Mouse (Mus musculus) kidney, embryonic 14.5 days (tissue): Measurements from ENCODE around the gene Schip1. TPM values are rescaled to one million over a fixed set of nuclear protein-coding genes. Genes with fewer than 3 reads are reported as not detected.
A peak's percentile ranks its signal among the peaks of the same experiment; 100 is the strongest.

Source experiments
- ATAC-seq: fragments of 200-750 bp; cut with Nextera tagmentation; 2 replicates; pipeline ENCODE4 v1.8.0; 2017; ENCODE audit warnings: moderate number of reproducible peaks, mild to moderate bottlenecking, moderate TSS enrichment, moderate library complexity; ENCODE audit not compliant: low FRiP score, low TSS enrichment
- H3K27ac ChIP-seq: fragments of 300-500 bp; sonication (generic); 2 replicates; pipeline ENCODE4 v1.5.1; 2014; ENCODE audit warnings: low read depth, mild to moderate bottlenecking, low read length, moderate library complexity, mixed read lengths
- H3K27me3 ChIP-seq: fragments of 300-500 bp; sonication (generic); 2 replicates; pipeline ENCODE4 v1.6.1; 2014; ENCODE audit warnings: mild to moderate bottlenecking, low read length; ENCODE audit not compliant: control insufficient read depth, insufficient read depth
- H3K36me3 ChIP-seq: fragments of 300-500 bp; sonication (generic); 2 replicates; pipeline ENCODE4 v1.6.1; 2014; ENCODE audit warnings: low read length, mixed read lengths; ENCODE audit not compliant: control insufficient read depth, insufficient read depth
- H3K4me1 ChIP-seq: fragments of 300-500 bp; sonication (generic); 2 replicates; pipeline ENCODE4 v1.6.1; 2014; ENCODE audit warnings: low read length, mixed read lengths; ENCODE audit not compliant: control insufficient read depth, insufficient read depth
- H3K4me2 ChIP-seq: fragments of 300-500 bp; sonication (generic); replicated peaks from 2 replicates; pipeline ENCODE4 v1.6.1; 2014; ENCODE audit warnings: low read depth, mild to moderate bottlenecking, low read length
- H3K4me3 ChIP-seq: fragments of 300-500 bp; sonication (generic); 2 replicates; pipeline ENCODE4 v1.5.1; 2014; ENCODE audit warnings: mild to moderate bottlenecking, low read length
- H3K9ac ChIP-seq: fragments of 300-500 bp; sonication (generic); 2 replicates; pipeline ENCODE4 v1.6.1; 2014; ENCODE audit warnings: low read depth, mild to moderate bottlenecking, low read length, moderate library complexity
- H3K9me3 ChIP-seq: fragments of 300-500 bp; sonication (generic); 2 replicates; pipeline ENCODE4 v1.6.1; 2016; ENCODE audit warnings: low read length; ENCODE audit not compliant: control insufficient read depth
- whole genome bisulfite sequencing: fragments of 180-500 bp; shearing (Covaris S2); extraction: QIAGEN DNeasy Blood & Tissue Kit; methylation state at CpG from one replicate; pipeline ENCODE4 v1.1.7; 2014; 5-methylcytosine and 5-hydroxymethylcytosine counted together
- polyA plus RNA-seq: library from polyadenylated mRNA; unstranded; fragments of >200 nt; fragmentation: Nextera tagmentation; extraction: Ambion mirVana; gene quantifications from 2 replicates; pipeline ENCODE4 v1.2.1, GENCODE M21; 2014

The Schip1 gene
- polyA plus RNA-seq, 1 experiment from 2014 or later, result 50.1 TPM

DNA sequence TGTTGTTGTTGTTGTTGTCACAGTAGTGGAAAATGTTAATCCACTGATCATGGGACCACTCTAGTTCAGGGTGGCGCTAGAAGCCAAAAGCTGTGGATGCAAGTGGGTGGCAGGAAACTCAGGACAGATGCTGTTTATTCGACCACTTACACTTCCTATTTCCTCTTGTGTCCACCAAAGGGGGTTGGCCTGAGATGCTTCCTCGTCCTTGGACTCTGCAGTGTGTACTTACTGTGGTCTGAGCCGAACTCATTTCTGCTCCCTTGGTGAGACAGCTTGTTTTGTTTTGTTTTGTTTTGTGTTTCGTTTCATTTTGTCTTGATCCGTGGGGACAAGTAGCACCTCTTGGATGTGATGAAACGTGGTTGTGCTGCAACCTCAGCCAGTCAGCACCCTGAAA, 578.3 kb downstream of the Schip1 start:
- Histone ChIP-seq H3K4me1 (0 out of 2 replicates have a peak, but pooled peaks cover 5% of the 10 kb centered on the region), H3K4me2 (no peak overlapping the region), H3K27me3 (no peaks in the 10 kb centered on the region), H3K4me3 (no peak overlapping the region), H3K9ac (no peak overlapping the region), H3K27ac (no peak overlapping the region), H3K9me3 (0 out of 2 replicates have a peak, but pooled peaks cover 4% of the 10 kb centered on the region), H3K36me3 (no peaks in the 10 kb centered on the region)
- 84% methylated on average over 7 of the region's 7 CpGs for WGBS
- no peak for ATAC-seq

DNA sequence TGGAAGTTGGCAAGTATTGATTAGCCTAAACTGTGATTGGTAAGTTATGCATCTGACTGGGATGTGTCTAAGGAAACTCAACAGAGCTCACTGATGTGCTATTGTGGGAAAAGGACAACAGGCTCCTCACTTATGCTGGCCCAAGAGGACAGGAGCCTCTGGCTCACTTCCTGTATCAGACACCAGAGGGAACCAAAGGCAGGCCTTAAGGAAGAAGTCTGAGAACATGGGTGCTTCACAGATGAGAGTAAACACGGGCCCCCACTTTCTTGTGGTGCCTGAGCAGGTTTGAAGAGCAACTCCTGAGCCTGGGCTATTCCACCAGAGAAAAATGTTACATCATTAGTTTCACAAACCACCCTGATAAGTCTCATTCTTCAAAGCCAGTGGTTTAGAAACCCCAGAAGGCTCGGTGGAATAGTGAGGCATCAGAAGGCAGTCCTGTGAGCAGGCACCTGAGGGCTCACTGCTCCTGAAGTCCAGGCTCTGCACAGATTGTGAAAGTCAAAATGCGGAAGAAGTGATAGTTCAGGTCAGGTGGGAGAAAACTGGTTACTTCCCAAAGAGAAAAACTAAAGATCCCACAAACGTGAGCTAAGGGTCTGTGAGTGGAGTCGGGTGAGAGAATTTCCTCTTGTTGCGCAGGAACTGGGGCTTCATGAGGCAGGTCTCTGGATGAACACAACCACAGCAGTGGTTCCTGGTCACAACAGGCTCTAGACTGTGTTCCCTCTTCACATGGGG, 582.0 kb downstream of the Schip1 start:
- Histone ChIP-seq H3K36me3 (no peaks in the 10 kb centered on the region), H3K9ac (no peak overlapping the region), H3K27me3 (no peaks in the 10 kb centered on the region), H3K9me3 (0 out of 2 replicates have a peak, but pooled peaks cover 4% of the 10 kb centered on the region), H3K4me2 (no peak overlapping the region), H3K27ac (no peak overlapping the region), H3K4me3 (no peak overlapping the region), H3K4me1 (0 out of 2 replicates have a peak, but pooled peaks cover 5% of the 10 kb centered on the region)
- ATAC-seq, result no peak
- WGBS, result 81% methylated on average over 6 of the region's 6 CpGs

DNA sequence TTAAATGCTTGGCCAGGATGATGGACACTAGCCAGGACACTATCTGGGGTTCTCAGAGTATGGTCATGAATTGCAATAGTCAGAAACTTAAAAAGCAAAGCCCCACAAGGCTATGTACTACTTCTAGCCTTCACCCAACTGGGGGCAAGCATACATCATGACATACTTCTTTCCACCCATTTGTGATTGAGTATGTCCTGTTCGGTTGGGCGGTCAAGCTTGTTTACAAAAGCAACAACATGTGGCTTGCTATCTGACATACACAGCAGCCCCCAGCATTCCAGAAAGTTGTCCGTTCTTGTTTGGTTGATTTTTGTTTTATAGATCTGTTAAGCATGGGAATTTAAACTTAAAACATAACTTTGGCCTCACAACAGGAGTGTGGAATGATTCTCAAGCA, 582.7 kb downstream of the Schip1 start:
- 42% methylated on average over 3 of the region's 3 CpGs for WGBS
- H3K36me3 ChIP-seq, result no peaks in the 10 kb centered on the region
- ATAC-seq, result peak; percentile 63; the same call in 1 of the 2 replicates
- no peak overlapping the region for H3K9ac ChIP-seq
- no peak overlapping the region for H3K27ac ChIP-seq
- 0 out of 2 replicates have a peak, but pooled peaks cover 5% of the 10 kb centered on the region for H3K4me1 ChIP-seq
- H3K27me3 ChIP-seq, result no peaks in the 10 kb centered on the region
- 0 out of 2 replicates have a peak, but pooled peaks cover 4% of the 10 kb centered on the region for H3K9me3 ChIP-seq
- H3K4me2 ChIP-seq, result no peak overlapping the region
- H3K4me3 ChIP-seq, result no peak overlapping the region

DNA sequence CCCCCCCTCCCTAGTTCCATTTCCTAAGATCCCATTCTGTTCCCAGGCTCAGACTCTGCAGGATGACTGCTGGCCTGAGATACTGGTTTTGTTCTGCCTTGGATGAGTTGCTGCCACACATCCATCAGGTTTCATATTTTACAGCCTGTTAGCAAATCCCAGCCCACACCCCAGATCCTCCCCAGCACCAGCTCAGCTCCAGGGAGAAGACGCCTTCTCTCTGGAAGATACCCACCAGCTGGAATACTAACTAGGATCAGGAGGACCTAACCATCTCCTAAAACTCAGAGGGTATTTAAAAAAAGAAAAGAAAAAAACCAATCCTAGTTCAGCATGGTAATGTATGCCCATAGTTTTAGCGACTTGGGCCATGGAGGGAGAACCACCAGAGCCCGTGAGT, 585.6 kb downstream of the Schip1 start:
- H3K4me2 ChIP-seq, result no peak overlapping the region
- no peaks in the 10 kb centered on the region for H3K27me3 ChIP-seq
- no peaks in the 10 kb centered on the region for H3K36me3 ChIP-seq
- no peak overlapping the region for H3K27ac ChIP-seq
- 0 out of 2 replicates have a peak, but pooled peaks cover 5% of the 10 kb centered on the region for H3K4me1 ChIP-seq
- H3K9me3 ChIP-seq, result no peaks in the 10 kb centered on the region
- H3K4me3 ChIP-seq, result no peak overlapping the region
- no peak for ATAC-seq
- WGBS, result 87% methylated on average over 3 of the region's 3 CpGs
- H3K9ac ChIP-seq, result no peak overlapping the region

DNA sequence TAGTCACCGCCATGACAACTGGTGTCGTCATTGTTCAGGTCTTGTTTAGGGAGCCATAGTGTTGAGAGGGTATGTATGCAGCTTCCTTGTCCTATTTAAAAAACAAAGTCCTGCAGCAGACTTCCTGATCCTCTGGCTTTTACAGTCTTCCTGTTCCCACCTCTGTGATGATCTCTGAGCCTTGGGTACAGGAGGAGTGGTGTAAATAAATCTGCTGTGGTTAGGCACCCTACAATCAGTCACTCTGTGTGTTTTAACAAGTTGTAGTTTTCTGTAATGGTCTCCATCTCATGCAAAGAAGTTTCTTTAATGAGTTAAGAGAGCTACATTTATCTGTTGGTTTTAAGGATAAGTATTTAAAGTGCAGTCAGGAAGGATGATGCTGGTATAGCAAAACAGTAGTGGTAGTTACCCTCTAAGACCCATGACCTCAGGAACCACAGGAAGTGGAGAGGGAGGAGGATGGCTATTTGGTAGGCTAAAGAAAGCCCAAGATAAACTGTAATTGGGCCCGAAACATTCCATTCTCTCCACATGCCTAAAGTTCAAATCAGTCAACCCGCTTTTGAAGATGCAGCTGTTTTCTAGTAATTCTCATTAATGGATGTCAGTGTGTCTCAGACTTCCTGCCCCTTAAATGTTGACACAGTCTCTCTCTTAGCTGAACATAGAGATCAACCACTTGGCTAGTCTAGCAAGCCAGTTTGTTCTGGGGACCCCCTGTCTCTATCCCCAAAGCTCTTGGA, 592.2 kb downstream of the Schip1 start:
- no peak overlapping the region for H3K4me2 ChIP-seq
- no peak overlapping the region for H3K4me3 ChIP-seq
- H3K27ac ChIP-seq, result no peak overlapping the region
- WGBS, result 58% methylated on average over 4 of the region's 4 CpGs
- no peaks in the 10 kb centered on the region for H3K27me3 ChIP-seq
- H3K4me1 ChIP-seq, result no peaks in the 10 kb centered on the region
- H3K9me3 ChIP-seq, result no peaks in the 10 kb centered on the region
- H3K36me3 ChIP-seq, result no peaks in the 10 kb centered on the region
- no peak overlapping the region for H3K9ac ChIP-seq
- peak; percentile 49; the same call in 1 of the 2 replicates for ATAC-seq

DNA sequence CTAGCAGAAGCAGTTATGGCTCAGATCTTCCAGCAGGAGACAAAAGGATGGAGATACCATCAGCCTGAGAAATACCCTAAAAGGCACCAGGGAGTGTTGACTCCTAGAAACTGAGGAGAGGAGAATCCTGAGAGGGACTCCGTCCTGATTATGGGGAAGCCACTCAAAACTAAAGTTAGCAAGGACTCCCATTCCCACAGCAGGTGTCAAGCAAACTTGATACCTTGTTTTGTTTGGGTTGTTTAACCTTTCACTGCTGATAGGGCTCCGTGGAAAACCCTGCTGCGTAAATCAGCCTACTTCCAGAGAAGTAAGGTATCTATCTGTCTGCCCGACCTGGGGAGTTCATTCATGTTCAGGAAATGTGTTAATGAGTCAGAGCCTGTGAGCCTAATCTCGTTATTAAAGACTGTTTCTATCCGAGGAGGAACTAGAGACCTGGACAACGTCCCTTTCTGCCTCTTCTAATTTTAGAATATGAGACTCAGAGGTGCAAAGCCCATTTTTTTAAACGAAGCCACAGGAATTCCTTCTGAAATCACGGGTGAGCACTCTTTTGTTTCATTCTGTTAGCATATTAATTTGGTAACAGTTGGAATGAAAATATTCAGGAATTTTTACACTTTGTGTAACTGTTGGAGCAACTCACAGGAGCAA, 593.1 kb downstream of the Schip1 start:
- no peak overlapping the region for H3K27ac ChIP-seq
- H3K4me3 ChIP-seq, result no peak overlapping the region
- no peaks in the 10 kb centered on the region for H3K36me3 ChIP-seq
- H3K9me3 ChIP-seq, result no peaks in the 10 kb centered on the region
- no peaks in the 10 kb centered on the region for H3K27me3 ChIP-seq
- ATAC-seq, result no peak
- no peak overlapping the region for H3K4me2 ChIP-seq
- no peaks in the 10 kb centered on the region for H3K4me1 ChIP-seq
- no peak overlapping the region for H3K9ac ChIP-seq
- WGBS, result 20% methylated on average over 9 of the region's 9 CpGs

DNA sequence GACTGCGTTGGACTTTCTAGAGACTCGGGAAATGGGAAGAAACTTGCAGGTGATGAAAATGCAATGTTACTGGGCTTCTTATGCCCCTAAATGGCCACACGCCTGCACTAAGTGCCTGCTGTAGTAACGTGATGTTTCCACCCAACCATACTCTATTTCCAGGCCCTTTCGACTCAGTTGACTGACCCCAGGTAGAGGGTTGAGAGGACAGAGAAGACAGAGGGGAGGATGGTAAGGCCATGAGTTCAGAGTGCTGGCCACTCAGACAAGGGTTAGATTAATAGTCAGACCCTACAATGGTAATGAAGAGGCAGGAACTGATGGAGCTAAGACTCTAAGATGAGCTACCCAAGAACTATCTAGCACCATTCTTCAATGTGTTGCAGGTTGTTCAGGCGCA, 595.4 kb downstream of the Schip1 start:
- H3K9ac ChIP-seq, result no peak overlapping the region
- no peak for ATAC-seq
- H3K4me1 ChIP-seq, result no peaks in the 10 kb centered on the region
- no peaks in the 10 kb centered on the region for H3K9me3 ChIP-seq
- H3K36me3 ChIP-seq, result no peaks in the 10 kb centered on the region
- H3K27ac ChIP-seq, result no peak overlapping the region
- no peak overlapping the region for H3K4me3 ChIP-seq
- WGBS, result 94% methylated on average over 6 of the region's 6 CpGs
- no peak overlapping the region for H3K4me2 ChIP-seq
- H3K27me3 ChIP-seq, result no peaks in the 10 kb centered on the region

DNA sequence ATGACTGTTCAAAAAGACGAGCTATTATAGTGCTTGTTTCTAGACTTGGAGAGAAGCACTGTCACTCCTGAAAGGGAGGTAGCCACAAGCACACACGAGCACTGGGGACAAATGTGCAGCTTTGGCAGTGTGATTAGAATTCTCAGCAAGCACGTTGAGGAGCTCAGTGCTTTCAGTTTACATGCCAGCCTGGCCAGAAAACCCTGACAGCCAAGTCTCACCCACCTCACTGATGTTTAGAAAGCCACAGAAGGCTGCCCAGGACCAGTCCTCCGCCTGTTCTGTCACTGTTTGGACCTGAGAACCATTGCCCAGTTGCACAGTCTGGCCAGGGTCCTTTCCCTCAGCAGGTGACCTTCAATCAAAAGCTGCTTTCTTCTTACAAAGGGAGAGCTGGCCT, 595.9 kb downstream of the Schip1 start:
- ATAC-seq, result no peak
- Histone ChIP-seq H3K27me3 (no peaks in the 10 kb centered on the region), H3K36me3 (no peaks in the 10 kb centered on the region), H3K4me2 (no peak overlapping the region), H3K9ac (no peak overlapping the region), H3K9me3 (no peaks in the 10 kb centered on the region), H3K4me3 (no peak overlapping the region), H3K27ac (no peak overlapping the region), H3K4me1 (no peaks in the 10 kb centered on the region)
- 75% methylated on average over 4 of the region's 4 CpGs for WGBS
